Mouse (Mus musculus): ENCODE results near the gene Olfr1411.

The Olfr1411 gene

DNA sequence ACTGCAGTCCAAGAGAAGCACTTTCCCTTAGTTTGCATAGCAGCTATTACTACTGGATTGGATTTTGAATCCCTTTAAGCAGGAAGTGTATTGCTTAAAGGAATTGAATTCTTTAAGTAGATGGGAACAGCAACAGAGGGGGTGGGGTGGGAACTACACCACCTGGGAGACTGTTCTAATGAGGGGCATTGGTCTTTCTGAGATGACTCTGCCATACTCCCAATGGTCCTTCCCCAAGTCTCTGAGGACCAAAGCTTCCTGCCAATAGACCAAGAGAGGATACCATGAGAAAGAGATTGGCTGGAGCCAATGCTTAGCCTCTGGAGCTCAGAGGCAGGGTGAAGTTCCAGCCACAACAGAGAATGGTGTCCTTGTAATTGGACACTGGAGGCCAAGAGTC lies at the start of gene Olfr1411:
Gene Olfr1411 (plus strand): TSS at position 301 of the 400 bp plus-strand sequence.
- DNase-seq (ENCODE audit: low spot score in 2 of 2) = no peak

DNA sequence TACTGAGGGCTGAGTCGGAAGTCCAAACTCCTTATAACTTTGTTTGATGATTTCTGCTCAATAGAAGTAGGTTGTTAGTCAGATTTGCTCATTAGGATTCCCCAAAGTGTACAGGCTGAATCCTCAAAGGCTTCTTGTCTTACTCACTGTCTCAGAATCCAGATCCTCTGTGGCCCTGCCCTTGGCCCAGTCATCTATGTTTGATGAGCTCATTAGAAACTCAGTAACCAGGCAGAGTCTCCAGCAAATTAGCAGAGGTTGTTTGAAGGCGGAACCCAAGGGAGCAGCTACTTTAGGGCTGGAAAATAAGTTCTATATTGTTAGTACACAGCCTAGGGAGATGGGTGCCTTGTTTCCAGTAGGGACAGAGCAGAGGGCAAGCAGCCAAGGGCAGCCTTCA lies 48.3 kb upstream of the Olfr1411 start:
- DNase-seq (ENCODE audit: low spot score in 2 of 2) = no peak

DNA sequence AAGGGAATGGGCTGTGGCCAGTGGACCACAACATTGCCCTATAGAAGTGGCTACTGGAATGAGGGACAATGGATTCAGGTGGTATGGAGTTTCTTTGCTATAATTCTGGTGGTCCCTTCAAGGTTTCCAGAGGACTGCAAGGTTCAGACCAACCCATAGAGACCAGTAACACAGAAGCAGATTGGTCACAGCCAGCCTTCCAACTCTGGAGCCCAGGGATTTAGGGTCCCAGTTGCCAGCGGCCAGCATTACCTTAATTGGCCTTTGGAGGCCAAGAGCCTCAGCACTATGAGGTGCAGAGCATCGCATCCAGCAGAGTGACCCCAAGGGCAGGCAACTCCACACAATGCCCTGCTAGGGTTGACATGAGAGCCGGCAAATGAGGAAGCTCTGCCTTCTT lies 23.2 kb upstream of the Olfr1411 start, which contains the start of gene Olfr1413:
Gene Olfr1413 (plus strand): TSS at position 301 of the 400 bp plus-strand sequence.
- no peak for DNase-seq (ENCODE audit: low spot score in 2 of 2)

DNA sequence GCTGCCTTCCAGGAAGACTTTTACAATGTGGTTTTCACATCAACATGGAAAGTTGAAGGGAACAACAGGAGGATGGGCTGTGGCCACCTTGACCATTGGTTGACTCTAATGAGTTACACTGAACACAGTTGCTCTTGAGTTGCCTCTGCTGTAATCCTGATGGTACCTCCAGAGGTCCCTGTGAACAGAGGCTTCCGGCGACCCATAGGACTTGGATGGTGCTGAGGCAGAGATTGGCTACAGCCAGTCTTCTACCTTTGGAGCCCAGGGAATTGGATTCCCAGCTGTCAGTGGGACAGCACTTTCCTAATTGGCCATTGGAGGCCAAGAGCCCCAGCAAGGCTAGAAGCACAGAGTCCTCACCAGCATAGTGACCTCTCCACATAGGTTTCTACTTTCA lies 8.7 kb upstream of the Olfr1411 start, which contains the start of gene Olfr1412:
Gene Olfr1412 (plus strand): TSS at position 301 of the 400 bp plus-strand sequence.
- no peak for DNase-seq (ENCODE audit: low spot score in 2 of 2)

DNA sequence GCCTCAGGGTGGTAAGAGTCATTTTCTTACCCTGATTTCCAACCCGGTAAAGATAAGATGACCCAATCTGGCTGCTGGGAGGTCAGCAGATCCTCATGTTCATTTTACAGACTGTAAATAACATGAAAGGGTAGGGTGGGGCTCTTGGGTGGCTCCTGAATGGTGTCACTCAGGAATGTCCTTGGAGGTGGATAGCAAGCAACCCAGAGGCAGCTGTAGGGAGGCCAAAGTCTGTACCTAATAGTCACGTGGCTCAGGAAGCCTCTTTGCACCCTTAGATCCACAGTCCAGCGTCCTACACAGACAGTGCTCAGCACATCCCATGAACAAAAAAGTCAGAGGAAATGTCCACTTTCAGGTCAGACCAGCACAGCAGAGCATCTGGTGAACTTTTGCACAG lies 1.8 kb downstream of the Olfr1411 start:
- DNase-seq (ENCODE audit: low spot score in 2 of 2) = no peak

DNA sequence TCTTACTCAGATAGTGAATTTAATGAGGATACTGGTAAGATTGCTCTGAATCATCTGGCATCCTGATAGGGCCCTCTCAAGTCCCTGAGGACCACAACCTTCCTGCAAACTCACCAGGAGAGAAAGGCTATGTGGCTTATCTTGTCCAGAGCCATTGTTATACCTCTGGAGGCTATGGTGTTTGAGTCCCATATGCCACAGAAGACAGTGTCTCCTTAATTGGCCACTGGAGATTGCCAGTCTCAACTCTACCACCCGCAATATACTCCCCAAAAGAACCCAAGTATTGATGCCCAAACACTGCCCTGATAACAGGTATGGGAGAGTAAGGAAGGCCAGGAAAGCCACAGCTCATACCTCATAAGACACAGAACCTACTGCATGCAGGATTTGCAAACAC lies 11.3 kb downstream of the Olfr1411 start, which contains the start of gene Olfr1410:
Gene Olfr1410 (plus strand): TSS at position 301 of the 400 bp plus-strand sequence.
- no peak for DNase-seq (ENCODE audit: low spot score in 2 of 2)

DNA sequence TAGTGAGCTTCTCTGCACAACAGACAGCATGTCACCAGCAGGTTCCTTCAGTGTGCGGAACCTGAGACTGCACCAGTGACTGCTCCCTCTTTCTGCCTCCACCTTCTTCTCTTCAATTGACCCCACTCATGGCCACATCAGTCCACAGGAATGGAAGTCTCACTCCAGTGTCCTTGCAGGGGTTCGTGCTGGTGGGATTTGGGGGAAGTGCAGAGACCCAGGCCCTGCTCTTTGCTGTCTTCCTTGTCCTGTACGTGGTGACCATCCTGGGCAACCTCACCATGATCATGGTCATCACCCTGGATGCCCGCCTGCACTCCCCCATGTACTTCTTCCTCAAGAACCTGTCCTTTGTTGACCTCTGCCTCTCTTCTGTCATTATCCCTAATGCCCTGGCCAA lies 13.5 kb downstream of the Olfr1411 start:
- DNase-seq (ENCODE audit: low spot score in 2 of 2) = no peak

DNA sequence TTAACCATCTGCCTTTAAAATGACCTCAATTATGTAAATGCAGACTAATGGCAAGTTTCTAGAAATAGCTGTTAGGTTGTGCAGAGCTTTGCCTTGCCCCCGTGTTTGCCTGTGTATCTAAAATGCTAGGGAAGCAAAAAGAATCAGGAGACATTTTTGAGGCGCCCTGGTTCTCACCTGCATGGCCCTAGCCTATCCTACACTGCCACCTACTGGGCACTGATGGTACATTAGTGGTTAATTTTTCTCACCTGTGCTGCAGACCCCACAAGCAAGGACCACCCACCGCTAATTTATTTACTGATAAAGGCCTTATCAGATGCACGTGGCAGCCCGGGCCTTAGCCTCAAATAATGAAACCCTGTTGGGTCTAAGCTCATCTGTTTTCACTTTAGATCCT lies 16.8 kb downstream of the Olfr1411 start:
- DNase-seq (ENCODE audit: low spot score in 2 of 2) = peak; percentile 40 to 71

DNA sequence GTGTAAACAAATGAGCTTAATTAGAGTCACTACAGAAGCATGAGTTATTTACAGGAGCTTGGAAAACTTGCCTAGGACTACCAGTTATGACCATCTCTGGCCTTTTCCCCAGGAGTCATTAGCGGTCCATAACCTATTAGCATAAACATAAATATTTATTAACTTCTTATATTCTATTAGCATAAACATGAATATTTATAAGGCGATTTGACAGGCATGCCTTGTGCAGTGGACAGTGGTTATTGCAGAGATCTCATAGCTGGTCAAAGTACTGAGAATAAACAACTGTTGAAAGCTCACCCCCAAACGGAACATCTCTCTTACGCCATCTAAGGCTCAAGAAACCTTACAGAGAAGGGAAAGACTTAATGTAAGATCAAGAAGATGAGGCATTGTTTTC lies 19.0 kb downstream of the Olfr1411 start:
- DNase-seq (ENCODE audit: low spot score in 2 of 2) = no peak

DNA sequence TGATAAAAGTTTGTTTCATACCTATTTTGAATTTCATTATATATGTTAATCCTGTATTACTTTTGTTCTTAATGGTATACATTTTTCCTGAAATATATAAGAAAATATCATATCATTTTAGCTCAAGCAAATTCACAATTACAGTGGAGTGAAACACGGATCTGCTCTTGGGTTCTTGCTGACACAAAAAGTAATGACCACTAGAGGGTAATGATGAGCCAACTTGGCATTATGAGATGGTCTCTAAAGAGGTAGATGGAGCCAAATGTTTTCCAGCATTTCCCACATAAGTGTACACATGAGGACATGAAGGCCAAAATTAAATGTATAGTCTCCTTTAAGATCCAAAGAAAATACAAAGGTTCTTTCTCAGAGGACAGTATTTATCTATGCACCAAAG lies 20.3 kb downstream of the Olfr1411 start:
- DNase-seq (ENCODE audit: low spot score in 2 of 2) = no peak

DNA sequence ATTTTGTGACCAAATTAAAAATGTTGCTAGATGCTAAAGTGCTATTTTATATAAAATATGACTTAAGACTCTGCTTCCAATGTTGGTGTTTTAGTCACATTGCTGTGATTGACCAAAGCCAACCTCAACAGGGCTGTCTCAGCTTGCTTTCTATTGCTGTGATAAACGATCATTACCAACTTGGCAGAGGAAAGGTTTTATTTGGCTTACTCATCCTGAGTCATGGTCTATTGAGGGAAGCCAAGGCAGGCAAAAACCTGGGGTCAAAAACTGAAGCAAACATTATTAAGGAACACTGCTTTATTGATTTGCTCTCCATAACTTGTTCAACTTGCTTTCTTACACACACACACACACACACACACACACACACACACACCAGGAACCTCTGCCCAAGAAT lies 21.8 kb downstream of the Olfr1411 start:
- DNase-seq (ENCODE audit: low spot score in 2 of 2) = no peak

DNA sequence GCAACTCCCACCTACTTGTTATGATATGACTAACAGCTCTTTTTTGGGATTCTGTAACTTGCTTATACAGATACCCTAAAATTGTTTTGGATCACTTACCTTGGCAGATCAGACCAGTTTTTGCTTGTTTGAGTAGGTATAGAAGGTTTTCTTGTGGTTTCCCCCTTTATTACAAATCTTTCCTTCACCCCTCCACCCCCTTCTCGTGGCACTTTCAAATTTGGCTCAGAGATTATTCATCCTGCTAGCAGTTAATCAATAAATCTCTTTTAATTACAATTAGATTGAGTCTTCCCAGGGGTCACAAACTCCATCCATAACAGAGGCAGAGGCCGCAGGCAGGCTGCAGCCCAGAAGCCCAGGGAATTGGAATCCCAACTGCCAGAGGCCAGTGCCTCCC lies 23.3 kb downstream of the Olfr1411 start, which contains the start of gene Olfr12:
Gene Olfr12 (plus strand): TSS at position 301 of the 400 bp plus-strand sequence.
- no peak for DNase-seq (ENCODE audit: low spot score in 2 of 2)

DNA sequence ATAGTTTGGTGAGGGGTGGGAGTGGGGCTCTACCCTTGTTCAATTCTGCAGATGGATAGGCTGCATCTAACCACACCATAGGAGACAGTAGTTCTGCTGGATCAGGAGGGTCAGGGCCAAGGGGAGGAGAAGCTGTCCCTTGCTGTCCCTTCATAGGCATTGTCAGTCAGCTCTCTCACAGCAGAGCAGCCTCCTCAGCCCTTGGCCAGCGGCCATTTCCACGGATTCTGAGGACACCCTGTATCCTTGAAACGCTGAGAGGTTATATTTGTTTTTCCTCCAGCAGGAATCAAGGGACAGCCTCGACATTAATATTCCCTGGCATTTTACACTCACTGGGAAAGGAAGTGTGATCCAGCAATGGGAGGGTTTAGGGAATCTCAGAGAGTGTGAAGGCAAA lies 24.1 kb downstream of the Olfr1411 start:
- DNase-seq (ENCODE audit: low spot score in 2 of 2) = no peak

DNA sequence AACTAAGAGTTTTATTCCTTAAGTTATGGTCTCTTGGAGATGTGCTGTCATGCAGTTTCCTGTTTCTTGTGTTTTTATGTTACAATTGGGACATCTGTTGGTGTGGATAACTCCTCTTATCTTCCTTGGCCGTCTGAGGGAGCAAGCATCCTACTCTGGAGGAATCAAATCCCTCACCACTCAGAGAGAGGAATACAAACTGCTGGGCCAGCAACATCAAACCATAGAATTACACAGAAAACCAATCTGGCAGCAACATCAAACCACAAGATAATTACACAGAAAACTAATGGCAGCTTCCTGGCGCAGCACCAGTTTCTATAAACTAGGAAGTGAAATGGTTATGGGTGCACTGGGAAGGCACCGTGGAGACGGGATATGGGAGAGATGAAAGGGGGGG lies 34.0 kb downstream of the Olfr1411 start:
- DNase-seq (ENCODE audit: low spot score in 2 of 2) = peak in 1 of 2 experiments; percentile 10

DNA sequence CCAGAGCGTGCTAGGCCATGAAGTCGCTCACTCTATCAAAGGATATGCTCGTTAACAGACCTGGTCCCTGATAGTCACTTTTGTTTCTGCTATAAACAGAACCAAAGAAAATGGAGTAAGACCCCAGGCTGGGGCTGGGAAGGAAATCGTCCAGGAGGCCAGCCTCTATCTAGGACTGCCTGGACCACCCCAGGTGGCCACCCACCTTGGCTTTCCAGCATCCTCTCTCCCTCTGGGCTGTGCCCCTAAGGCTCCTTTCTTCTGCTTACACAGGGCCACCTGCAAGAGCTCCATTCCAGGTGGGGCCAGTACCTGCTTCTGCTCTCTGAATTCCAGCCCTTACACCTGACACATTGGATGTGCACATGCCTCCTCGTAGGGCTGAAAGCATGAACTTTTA lies 38.0 kb downstream of the Olfr1411 start:
- DNase-seq (ENCODE audit: low spot score in 2 of 2) = no peak

DNA sequence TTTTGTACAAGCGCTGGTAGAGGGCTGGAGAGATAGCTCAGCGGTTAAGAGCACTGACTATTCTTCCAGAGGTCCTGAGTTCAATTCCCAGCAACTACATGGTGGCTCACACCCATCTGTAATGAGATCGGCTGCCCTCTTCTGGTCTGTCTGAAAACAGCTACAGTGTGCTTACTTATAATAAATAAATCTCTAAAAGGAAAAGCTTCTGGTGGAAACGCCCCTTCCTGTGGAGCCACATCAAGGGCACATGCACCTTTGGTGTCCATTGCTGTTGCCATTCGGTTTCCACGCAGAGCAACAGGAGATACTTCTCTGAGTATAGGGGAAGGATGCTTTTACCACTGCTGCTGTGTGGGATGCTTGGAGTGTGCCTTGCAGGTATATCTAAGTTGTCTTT lies 38.7 kb downstream of the Olfr1411 start:
- DNase-seq (ENCODE audit: low spot score in 2 of 2) = peak in 1 of 2 experiments; percentile 7

DNA sequence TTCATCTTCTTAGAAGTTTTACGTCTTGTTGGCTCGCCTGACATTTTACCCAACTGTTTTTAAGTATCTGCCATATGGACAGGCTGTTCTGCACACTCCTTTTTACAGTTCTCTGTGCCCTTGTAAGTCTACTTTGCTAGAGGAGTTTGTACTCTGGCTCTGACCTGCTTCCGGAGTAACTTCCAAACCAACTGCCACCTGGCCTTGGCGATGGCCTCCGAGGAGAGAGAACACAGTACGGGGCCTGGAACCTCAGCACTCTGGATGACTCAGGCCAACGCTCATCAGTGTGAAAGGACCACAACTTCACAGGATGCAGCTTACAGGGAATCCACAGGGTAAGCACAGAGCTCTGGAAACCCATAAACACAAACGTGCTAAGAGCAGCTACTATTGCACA lies 39.5 kb downstream of the Olfr1411 start:
- DNase-seq (ENCODE audit: low spot score in 2 of 2) = peak in 1 of 2 experiments; percentile 5

DNA sequence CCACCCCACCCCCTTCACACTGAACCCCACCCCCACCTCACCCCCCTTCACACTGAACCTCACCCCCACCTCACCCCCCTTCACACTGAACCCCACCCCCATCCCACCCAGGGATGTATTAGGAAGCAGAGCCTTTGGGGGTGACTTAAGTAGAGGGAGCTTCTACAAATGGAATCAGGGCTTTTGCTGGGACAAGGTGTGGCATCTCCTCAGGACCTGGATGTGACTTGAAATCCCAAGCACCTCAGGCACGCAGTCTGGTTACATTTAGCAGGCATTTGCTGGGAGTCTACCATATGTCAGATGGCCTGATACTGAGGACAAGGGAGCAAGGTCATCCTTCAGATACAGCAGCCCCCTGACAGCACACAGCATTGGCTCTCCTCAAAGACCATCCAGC lies 40.4 kb downstream of the Olfr1411 start:
- no peak for DNase-seq (ENCODE audit: low spot score in 2 of 2)

DNA sequence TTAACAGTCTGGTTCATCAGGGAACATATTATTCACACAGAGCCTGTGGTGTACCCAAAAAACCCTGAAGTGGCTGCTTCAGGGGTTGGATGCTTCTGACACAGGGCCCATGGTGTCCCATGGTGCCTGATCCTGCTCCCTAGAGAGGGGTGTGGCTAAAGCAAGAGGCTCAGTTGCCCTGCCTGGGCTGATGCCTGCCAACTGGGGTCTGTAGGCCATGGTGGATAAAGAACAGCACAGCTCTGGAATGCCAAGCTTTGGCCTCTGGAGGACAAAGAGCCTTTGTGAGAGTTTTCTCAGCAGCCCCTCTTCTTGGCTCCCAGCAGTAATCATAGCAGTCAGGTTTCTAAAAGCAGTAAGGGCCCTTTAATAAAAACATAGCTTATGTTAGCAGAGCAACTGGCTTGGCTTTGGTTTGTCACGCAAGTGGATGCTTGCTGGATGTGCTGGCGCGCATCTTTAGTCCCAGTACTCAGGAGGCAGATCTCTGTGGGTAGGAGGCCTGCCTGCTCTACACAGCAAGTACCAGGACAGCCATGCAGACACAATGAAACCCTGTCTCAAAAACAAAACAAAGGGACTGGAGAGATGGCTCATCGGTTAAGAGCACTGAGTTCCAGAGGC lies 40.9 kb downstream of the Olfr1411 start:
- peak in 1 of 2 experiments; percentile 18 for DNase-seq (ENCODE audit: low spot score in 2 of 2)

DNA sequence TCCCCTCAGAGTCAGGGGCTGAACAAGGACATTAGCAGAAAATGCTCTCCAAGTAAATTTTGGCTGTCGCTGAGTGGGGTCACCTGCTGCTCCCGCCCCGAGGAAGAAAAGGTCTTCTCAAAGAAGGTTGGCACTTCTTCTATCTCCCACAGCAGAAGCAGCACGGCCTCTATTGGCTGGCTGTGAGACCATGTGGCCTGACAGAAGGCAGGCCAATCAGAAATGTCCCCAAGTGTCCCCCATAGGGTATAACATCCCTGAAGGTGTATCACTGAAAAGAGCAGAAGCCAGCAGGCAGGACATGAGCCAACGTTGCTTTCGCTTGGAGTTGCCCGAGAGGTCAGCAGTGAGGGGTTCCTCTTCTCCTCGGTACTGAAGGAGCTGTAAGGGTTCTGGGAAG lies 41.8 kb downstream of the Olfr1411 start:
- peak in 1 of 2 experiments; percentile 16 for DNase-seq (ENCODE audit: low spot score in 2 of 2)

DNA sequence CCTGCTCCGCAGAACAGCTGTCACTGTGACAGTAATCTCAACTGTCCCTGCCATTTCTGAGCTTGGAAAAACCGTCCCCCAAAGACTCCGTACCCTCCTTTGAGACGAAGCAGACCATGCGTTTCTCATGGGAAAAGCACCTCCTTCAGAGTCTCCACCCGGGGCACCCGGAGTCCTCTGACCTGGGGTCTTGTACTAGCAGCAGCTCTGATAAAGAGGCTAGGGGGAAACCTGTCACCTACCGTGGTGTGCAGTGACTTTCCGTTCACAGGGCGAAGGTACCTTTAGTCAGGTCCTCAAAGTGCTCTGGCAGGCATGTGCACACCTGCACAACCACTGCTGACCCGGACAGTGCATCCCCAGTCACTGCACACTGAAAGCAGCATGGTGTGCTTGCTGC lies 42.5 kb downstream of the Olfr1411 start:
- peak in 1 of 2 experiments; percentile 11 for DNase-seq (ENCODE audit: low spot score in 2 of 2)

DNA sequence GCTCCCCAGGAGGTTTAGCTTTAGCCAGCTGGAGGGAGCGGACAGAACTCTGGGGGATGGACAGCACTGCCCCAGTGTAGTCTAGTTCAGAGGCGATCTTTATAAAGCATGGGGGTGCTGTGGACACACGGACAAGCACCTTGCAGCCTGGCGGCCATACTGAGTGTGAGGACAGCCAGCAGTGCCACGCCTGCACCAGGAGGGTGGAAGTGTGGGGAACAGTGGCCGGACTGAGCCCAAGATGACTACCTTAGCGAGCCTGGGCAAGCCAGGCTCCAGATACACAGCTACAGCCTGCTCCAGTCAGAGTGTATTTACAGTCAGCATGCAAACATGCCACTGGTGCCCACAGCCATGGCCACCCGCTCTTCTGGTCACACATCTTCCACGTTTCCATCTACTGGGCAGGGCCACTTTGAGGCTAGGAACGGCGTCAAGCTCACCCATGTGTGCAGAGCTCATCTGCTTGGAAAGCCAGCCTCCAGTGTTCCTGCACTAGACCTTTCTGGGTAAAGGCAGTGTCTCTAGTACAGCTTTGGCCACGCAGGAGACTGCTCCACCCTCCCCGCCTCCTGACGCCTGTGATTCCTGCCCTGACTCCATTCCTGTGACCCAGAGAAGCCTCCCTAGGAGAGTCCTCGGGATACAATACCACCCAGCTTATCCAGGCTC lies 43.4 kb downstream of the Olfr1411 start:
- no peak for DNase-seq (ENCODE audit: low spot score in 2 of 2)

DNA sequence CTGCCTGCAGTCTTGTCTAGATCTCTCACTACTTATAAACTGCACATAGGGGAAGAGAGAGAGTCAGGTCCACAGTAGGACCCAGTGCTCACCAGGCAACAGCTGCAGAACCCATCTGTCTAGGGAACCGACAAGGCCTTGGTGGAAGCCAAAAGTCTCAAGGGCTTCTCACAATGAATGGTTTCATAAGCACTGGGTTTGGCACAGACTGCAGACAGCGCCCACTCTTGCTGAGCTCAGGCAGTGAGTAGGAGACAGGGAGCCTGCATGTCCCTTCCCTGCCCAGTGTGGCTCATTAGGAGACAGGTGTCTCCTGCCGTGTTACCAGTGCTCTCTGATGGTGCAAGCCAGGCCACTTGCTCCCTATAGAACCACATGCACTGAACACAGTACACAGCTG lies 44.0 kb downstream of the Olfr1411 start:
- no peak for DNase-seq (ENCODE audit: low spot score in 2 of 2)
